Mouse (Mus musculus) forebrain, postnatal 0 days (tissue): ENCODE measurements around the gene Adam12. TPM values are rescaled to one million over a fixed set of nuclear protein-coding genes. Genes with fewer than 3 reads are reported as not detected.
A peak's percentile ranks its signal among the peaks of the same experiment; 100 is the strongest.

Experiments
- ATAC-seq: fragments of 200-750 bp; cut with Nextera tagmentation; 2 replicates; pipeline ENCODE4 v1.8.0; 2017; ENCODE audit warnings: mild to moderate bottlenecking, moderate library complexity
- DNase-seq: peaks from one replicate; pipeline ENCODE4 v3.0.0-alpha.2; 2015
- H3K27ac ChIP-seq: fragments of 300-500 bp; sonication (generic); 2 replicates; pipeline ENCODE4 v1.5.1; 2014; ENCODE audit warnings: low read depth, mild to moderate bottlenecking, antibody characterized with exemption, low read length, moderate library complexity, mixed read lengths
- H3K27me3 ChIP-seq: fragments of 300-500 bp; sonication (generic); 2 replicates; pipeline ENCODE4 v1.6.1; 2014; ENCODE audit warnings: mild to moderate bottlenecking, low read length, mixed read lengths; ENCODE audit not compliant: insufficient read depth
- H3K36me3 ChIP-seq: fragments of 300-500 bp; sonication (generic); 2 replicates; pipeline ENCODE4 v1.6.1; 2014; ENCODE audit warnings: mild to moderate bottlenecking, moderate library complexity; ENCODE audit not compliant: insufficient read depth
- H3K4me1 ChIP-seq: fragments of 300-500 bp; sonication (generic); 2 replicates; pipeline ENCODE4 v1.6.1; 2014; ENCODE audit warnings: antibody characterized with exemption; ENCODE audit not compliant: insufficient read depth
- H3K4me2 ChIP-seq: fragments of 300-500 bp; sonication (generic); 2 replicates; pipeline ENCODE4 v1.6.1; 2014; ENCODE audit warnings: low read depth, mild to moderate bottlenecking, moderate library complexity
- H3K4me3 ChIP-seq: fragments of 300-500 bp; sonication (generic); 2 replicates; pipeline ENCODE4 v1.5.1; 2014; ENCODE audit warnings: low read depth, low read length, mixed read lengths
- H3K9ac ChIP-seq: fragments of 300-500 bp; sonication (generic); 2 replicates; pipeline ENCODE4 v1.6.1; 2014; ENCODE audit warnings: mild to moderate bottlenecking
- H3K9me3 ChIP-seq: fragments of 300-500 bp; sonication (generic); 2 replicates; pipeline ENCODE4 v1.6.1; 2016; ENCODE audit warnings: low read length
- CTCF ChIP-seq: sonication (generic); IDR thresholded peaks from 2 replicates; pipeline ENCODE4 v1.5.1; 2016; ENCODE audit warnings: antibody characterized with exemption, control low read depth, low read depth
- WGBS: fragments of 180-500 bp; shearing (Covaris S2); extraction: QIAGEN DNeasy Blood & Tissue Kit; methylation state at CpG from one replicate; pipeline ENCODE4 v1.1.7; 2014; 5-methylcytosine and 5-hydroxymethylcytosine counted together
- polyA plus RNA-seq: library from polyadenylated mRNA; unstranded; fragments of >200 nt; fragmentation: Nextera tagmentation; extraction: Ambion mirVana; gene quantifications from 2 replicates; pipeline ENCODE4 v1.2.1, GENCODE M21; 2015
- total RNA-seq: library from RNA; depleted of rRNA; stranded (reverse); fragments of >200 nt; gene quantifications from 2 replicates; pipeline ENCODE4 v1.2.3, GENCODE M21; 2014

Gene Adam12
- total and polyA plus RNA-seq, 2 experiments from 2014 or later = 1.9 to 13.3 TPM

- peak; percentile 60 for DNase-seq
- ATAC-seq = peak; percentile 83
- no peak overlapping the region for H3K4me2 ChIP-seq
- no peaks in the 10 kb centered on the region for H3K9me3 ChIP-seq
- WGBS = 27% methylated on average over 16 of the region's 16 CpGs
- 0 out of 2 replicates have a peak, but pooled peaks cover 13% of the 10 kb centered on the region for H3K4me1 ChIP-seq
- no peak for TF ChIP-seq CTCF
- no peaks in the 10 kb centered on the region for H3K36me3 ChIP-seq
- no peak overlapping the region for H3K4me3 ChIP-seq
- H3K9ac ChIP-seq = no peak overlapping the region
- peak overlapping the region; percentile 64; the same call in 1 of the 2 replicates for H3K27ac ChIP-seq
- no peaks in the 10 kb centered on the region for H3K27me3 ChIP-seq
Observed at GRCm38 (mm10) chr7:134026200-134027019, 205.5 kb downstream of the Adam12 start.

GRCm38 (mm10) chr7:134022157-134022885, 209.6 kb downstream of the Adam12 start:
- Histone ChIP-seq H3K36me3 (no peaks in the 10 kb centered on the region), H3K4me1 (0 out of 2 replicates have a peak, but pooled peaks cover 7% of the 10 kb centered on the region), H3K4me3 (no peak overlapping the region), H3K9ac (no peak overlapping the region), H3K4me2 (no peak overlapping the region), H3K27ac (no peak overlapping the region), H3K27me3 (no peaks in the 10 kb centered on the region), H3K9me3 (no peaks in the 10 kb centered on the region)
- WGBS = 53% methylated on average over 2 of the region's 2 CpGs
- ATAC-seq (no peak), DNase-seq (no peak)
- no peak for TF ChIP-seq CTCF

GRCm38 (mm10) chr7:134015226-134015625, 216.7 kb downstream of the Adam12 start:
- WGBS = 66% methylated on average over 4 of the region's 4 CpGs
- DNase-seq = no peak
- no peaks in the 10 kb centered on the region for H3K4me1 ChIP-seq
- H3K36me3 ChIP-seq = no peaks in the 10 kb centered on the region
- ATAC-seq = no peak
- H3K27me3 ChIP-seq = no peaks in the 10 kb centered on the region
- no peak overlapping the region for H3K27ac ChIP-seq
- H3K9ac ChIP-seq = no peak overlapping the region
- no peak overlapping the region for H3K4me3 ChIP-seq
- no peak for TF ChIP-seq CTCF
- no peak overlapping the region for H3K4me2 ChIP-seq
- no peaks in the 10 kb centered on the region for H3K9me3 ChIP-seq

- Histone ChIP-seq H3K36me3 (no peaks in the 10 kb centered on the region), H3K9ac (no peak overlapping the region), H3K4me2 (no peak overlapping the region), H3K27me3 (no peaks in the 10 kb centered on the region), H3K4me3 (no peak overlapping the region), H3K9me3 (no peaks in the 10 kb centered on the region), H3K4me1 (no peaks in the 10 kb centered on the region), H3K27ac (no peak overlapping the region)
- no peak for TF ChIP-seq CTCF
- DNase-seq (no peak), ATAC-seq (peak; percentile 65; the same call in 1 of the 2 replicates)
- WGBS = 15% methylated on average over 7 of the region's 7 CpGs
Observed at GRCm38 (mm10) chr7:134014733-134015132, 217.2 kb downstream of the Adam12 start.

GRCm38 (mm10) chr7:134009157-134009556, 222.8 kb downstream of the Adam12 start:
- no peaks in the 10 kb centered on the region for H3K36me3 ChIP-seq
- no peak overlapping the region for H3K4me3 ChIP-seq
- no peaks in the 10 kb centered on the region for H3K4me1 ChIP-seq
- H3K27me3 ChIP-seq = no peaks in the 10 kb centered on the region
- no peak overlapping the region for H3K4me2 ChIP-seq
- H3K27ac ChIP-seq = no peak overlapping the region
- TF ChIP-seq CTCF = no peak
- 86% methylated on average over 5 of the region's 5 CpGs for WGBS
- DNase-seq = no peak
- ATAC-seq = no peak
- H3K9ac ChIP-seq = no peak overlapping the region
- H3K9me3 ChIP-seq = no peaks in the 10 kb centered on the region

GRCm38 (mm10) chr7:134007942-134008361, 224.0 kb downstream of the Adam12 start:
- no peaks in the 10 kb centered on the region for H3K4me1 ChIP-seq
- DNase-seq (no peak), ATAC-seq (no peak)
- no peak overlapping the region for H3K4me3 ChIP-seq
- H3K36me3 ChIP-seq = no peaks in the 10 kb centered on the region
- no peak overlapping the region for H3K27ac ChIP-seq
- no peaks in the 10 kb centered on the region for H3K27me3 ChIP-seq
- H3K4me2 ChIP-seq = no peak overlapping the region
- no peaks in the 10 kb centered on the region for H3K9me3 ChIP-seq
- H3K9ac ChIP-seq = no peak overlapping the region
- 82% methylated on average over 3 of the region's 3 CpGs for WGBS
- TF ChIP-seq CTCF = no peak

GRCm38 (mm10) chr7:134001581-134001980, 230.4 kb downstream of the Adam12 start:
- Histone ChIP-seq H3K4me2 (no peak overlapping the region), H3K36me3 (no peaks in the 10 kb centered on the region), H3K4me1 (no peaks in the 10 kb centered on the region), H3K27me3 (no peaks in the 10 kb centered on the region), H3K9ac (no peak overlapping the region), H3K9me3 (no peaks in the 10 kb centered on the region), H3K4me3 (no peak overlapping the region), H3K27ac (no peak overlapping the region)
- ATAC-seq = no peak
- no peak for DNase-seq
- no peak for TF ChIP-seq CTCF
- WGBS = 84% methylated on average over 4 of the region's 4 CpGs
